Mouse (Mus musculus) kidney, adult 9 months (tissue): ENCODE results near the gene Zmynd10.
A peak's percentile ranks its signal among the peaks of the same experiment; 100 is the strongest.

Experiments
- DNase-seq: peaks from one replicate; pipeline ENCODE4 v3.0.0; 2022

The Zmynd10 gene

GRCm38 (mm10) chr9:107582509-107583062 lies 35.5 kb downstream of the Zmynd10 start:
- peak; percentile 61 for DNase-seq

- DNase-seq = no peak
These were observed 36.1 kb downstream of the Zmynd10 start for GRCm38 (mm10) chr9:107583174-107583573.

- DNase-seq = no peak
These were observed 39.4 kb downstream of the Zmynd10 start for GRCm38 (mm10) chr9:107586504-107586903.

GRCm38 (mm10) chr9:107586974-107587832 lies 40.1 kb downstream of the Zmynd10 start, which contains the start of gene Ifrd2:
Ifrd2 (plus strand) TSS chr9:107587642.
- peak; percentile 100 for DNase-seq

GRCm38 (mm10) chr9:107587833-107588639 lies 40.9 kb downstream of the Zmynd10 start:
- DNase-seq = peak; percentile 82

- DNase-seq = peak; percentile 85
These were observed 43.1 kb downstream of the Zmynd10 start for GRCm38 (mm10) chr9:107590058-107590772.

GRCm38 (mm10) chr9:107590773-107591060 lies 43.6 kb downstream of the Zmynd10 start:
- peak; percentile 88 for DNase-seq

GRCm38 (mm10) chr9:107593101-107593976 lies 46.2 kb downstream of the Zmynd10 start:
- peak; percentile 94 for DNase-seq

GRCm38 (mm10) chr9:107594281-107595062 lies 47.4 kb downstream of the Zmynd10 start:
- DNase-seq = peak; percentile 69

- no peak for DNase-seq
These were observed 49.8 kb downstream of the Zmynd10 start for GRCm38 (mm10) chr9:107596619-107597569.

- peak; percentile 83 for DNase-seq
These were observed 51.3 kb downstream of the Zmynd10 start for GRCm38 (mm10) chr9:107598385-107598784.

GRCm38 (mm10) chr9:107599433-107599832 lies 52.3 kb downstream of the Zmynd10 start:
- DNase-seq = no peak

- no peak for DNase-seq
These were observed 52.7 kb downstream of the Zmynd10 start for GRCm38 (mm10) chr9:107599842-107600241.

GRCm38 (mm10) chr9:107600745-107601144 lies 53.6 kb downstream of the Zmynd10 start:
- DNase-seq = peak; percentile 78
